Mouse (Mus musculus) small intestine, adult 10 weeks (tissue): ENCODE results near the gene Tcea2. TPM values are rescaled to one million over a fixed set of nuclear protein-coding genes. Genes with fewer than 3 reads are reported as not detected.

Experiments used
- polyA plus RNA-seq: library from polyadenylated mRNA; stranded (reverse); fragments of 350-450 nt; fragmentation: Illumina TruSeq; extraction: RNeasy Lipid Tissue Mini Kit (QIAGEN cat#74804); gene quantifications from one replicate; pipeline ENCODE4 v1.2.3, GENCODE M21; 2014; ENCODE audit warnings: low replicate concordance

Tcea2 gene
- polyA plus RNA-seq = 0.19 TPM

DNA sequence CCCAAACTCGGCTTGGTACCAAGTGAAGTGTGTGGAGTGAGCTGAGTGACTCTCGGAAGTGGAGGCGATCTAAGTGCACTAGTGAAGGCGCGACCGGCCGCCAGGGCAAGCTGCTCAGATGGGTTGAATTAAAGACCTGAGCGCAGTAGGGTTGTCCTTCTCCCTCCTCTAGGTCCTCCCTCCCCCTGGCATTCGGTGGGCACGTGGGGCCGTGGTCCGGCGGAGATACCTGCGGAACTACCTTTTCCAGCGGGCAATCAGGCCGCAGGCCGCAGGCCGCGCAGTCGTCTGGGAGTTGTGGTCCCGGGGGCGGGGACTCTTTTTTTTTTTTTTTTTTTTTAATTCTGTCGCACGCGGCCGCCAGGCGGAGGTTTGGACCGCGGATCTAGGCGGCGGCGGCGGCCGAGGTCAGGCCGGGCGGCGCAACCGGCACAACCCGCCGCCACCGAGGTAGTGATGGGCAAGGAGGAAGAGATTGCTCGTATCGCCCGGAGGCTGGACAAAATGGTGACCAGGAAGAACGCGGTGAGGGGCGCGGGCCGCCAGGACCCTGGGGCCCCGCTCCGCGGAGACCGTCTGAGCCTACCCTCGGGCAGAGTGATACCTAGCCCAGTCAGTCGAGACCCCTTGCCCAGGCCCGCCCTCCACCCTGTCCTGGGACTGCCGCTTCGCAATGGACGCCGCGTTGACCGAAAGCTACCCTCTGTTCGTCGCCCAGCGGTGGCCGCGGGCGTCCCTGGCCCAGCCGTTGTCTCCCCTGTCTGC, at the start of gene Tcea2:
Gene Tcea2 (plus strand): TSS at position 360 of the 765 bp plus-strand sequence.

DNA sequence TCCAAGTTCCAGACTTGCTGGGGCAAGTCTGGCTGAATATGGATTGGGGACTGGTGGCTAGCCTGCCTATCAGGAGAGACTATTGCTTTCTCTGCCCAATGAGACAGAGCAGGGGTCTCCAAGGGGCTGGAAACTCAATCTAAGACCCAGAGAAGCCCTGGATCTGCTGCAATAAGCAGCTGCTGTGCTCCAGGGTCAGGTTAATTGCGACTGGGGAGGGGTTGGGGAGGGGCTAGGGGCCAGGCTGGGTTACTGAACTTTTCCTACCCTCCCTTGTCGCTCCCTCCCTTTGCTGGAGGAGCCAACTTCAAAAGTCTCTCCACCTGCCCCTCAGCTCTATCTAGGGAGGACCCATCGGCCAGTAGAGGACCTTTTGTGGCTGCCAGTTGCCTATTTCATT, 23.4 kb upstream of the Tcea2 start, which contains the start of gene Gm29797:
Gene Gm29797 (plus strand): TSS at position 301 of the 400 bp plus-strand sequence.

DNA sequence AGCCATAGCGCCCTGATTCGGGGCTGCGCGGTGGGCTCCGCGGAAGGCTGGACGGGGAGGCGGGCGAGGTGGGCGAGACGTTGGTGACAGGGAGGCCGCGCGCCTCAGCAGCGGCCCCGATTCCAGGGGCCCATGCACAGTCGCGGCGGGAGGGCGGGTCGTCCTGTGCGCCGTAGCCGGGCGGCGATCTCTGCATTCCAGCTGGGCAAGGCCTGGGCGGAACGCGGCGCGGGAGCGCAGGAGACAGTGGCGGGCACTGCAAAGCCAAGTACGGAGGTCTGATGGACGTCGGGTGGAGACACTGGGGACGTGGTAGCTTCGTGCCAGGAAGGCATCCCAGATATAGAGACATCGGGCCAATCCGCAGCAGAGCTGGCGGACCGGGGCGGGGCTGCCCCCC, 8.8 kb upstream of the Tcea2 start, which contains the start of gene Sox18:
Gene Sox18 (minus strand): TSS at position 315 of the 400 bp plus-strand sequence.

DNA sequence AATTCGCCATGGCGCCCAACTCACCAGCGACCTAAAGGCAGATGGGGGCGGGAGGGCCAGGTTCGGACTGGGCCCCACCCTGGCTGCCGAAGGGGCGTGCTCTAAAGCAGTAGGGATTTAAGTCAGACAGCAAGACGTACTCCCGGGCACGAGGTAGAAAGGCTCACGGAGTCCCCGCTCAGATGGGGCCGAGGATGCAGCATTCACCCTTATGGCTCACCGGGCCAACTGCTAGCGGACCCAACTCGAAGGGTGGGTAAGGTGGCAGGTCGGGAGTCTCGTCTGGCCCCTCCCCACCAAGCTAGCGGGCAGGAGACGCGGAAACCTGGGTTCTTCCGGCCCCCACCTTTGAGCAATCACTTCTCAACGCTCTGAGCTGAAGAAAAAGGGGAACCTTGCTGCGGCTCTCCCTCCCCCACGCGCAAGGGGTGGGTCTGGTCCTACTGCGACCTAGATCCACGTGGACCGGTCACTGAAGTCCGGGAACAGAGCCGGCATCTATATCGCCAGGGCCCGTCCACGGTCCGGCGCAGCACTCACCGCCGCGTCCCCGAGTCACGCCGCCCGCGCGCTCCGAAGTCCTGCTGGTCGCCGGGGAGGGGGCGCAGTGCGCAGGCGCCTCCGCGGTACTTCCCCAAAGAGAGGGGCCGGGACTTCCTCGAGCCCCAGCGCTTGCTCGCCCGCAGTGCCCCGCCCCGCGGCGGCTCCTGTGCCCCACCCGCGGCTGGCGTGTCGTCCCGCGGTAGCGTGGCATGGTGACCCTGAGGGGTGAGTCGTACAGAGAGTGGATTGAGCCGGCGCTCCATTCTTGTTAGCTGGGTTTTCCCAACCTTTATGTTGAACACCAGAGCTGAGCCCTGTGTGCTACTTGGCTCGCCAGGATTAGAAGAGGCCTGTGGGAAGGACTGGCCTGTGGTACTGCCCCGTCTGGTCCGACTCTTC, 13.5 kb downstream of the Tcea2 start, which contains the start of gene Rgs19:
Gene Rgs19 (minus strand): TSS at position 639 of the 942 bp plus-strand sequence.

DNA sequence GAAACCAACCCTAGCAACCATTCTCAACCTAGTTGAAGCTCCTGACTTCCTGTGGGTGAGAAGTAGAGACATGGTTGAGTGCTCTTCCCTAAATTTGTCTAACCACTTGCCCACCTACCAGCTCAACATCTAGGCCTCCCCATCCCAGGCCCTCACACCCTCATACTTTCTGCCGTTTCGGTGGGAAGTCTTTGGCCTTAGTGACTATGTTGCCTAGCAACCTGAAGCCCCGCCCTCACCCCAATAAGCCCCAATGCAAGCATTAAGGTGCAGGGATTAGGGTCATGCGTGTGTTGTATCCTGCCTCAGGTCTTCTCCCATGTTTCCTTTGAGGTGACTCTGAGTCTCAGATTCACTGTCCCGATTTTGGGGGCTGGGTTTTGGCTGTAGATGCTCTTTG, 18.1 kb downstream of the Tcea2 start, which contains the start of gene Lkaaear1:
Gene Lkaaear1 (minus strand): TSS at position 202 of the 400 bp plus-strand sequence.

DNA sequence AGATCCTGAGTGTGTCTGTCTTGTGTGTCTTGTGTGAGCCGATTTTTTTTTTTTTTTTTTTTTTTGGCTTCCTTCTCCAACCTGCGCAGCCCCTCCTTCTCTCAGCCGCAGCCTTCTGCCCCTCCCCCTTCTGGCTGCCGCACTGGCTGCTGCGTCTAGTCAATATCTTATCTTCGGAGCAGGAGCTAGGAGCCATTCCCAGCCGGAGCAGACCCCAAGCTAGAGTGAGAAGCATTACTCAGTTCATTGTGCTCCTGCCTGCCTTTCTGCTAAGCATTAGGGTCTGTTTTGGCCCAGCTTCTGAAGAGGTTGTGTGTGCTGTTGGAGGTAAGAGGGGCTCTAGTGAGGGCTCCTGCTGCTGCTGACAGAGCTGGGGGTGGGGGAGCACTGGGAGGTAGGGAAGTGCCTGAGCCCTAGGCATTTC, 34.8 kb downstream of the Tcea2 start, which contains the start of gene Oprl1:
Gene Oprl1 (plus strand): TSS at position 114 of the 424 bp plus-strand sequence.

Other genes with a start within 250 kb of the Tcea2 start
- 1.3 TPM for gene Zbtb46, start 220.9 kb upstream of the Tcea2 start, polyA plus RNA-seq
- not detected for gene Abhd16b, start 187.1 kb upstream of the Tcea2 start, polyA plus RNA-seq
- gene Tpd52l2, start 183.2 kb upstream of the Tcea2 start, polyA plus RNA-seq = 26.2 TPM
- gene Dnajc5, start 159.8 kb upstream of the Tcea2 start, polyA plus RNA-seq = 32.9 TPM
- gene Uckl1, start 95.4 kb upstream of the Tcea2 start, polyA plus RNA-seq = 15.6 TPM
- gene Prpf6, start 88.4 kb upstream of the Tcea2 start, polyA plus RNA-seq = 14.7 TPM
- gene Zfp512b, start 87.5 kb upstream of the Tcea2 start, polyA plus RNA-seq = 0.93 TPM
- gene Samd10, start 81.1 kb upstream of the Tcea2 start, polyA plus RNA-seq = 4.9 TPM
- not detected for gene Gm29797, start 23.3 kb upstream of the Tcea2 start, polyA plus RNA-seq
- gene Sox18, start 8.7 kb upstream of the Tcea2 start, polyA plus RNA-seq = not detected
- gene Rgs19, start 13.7 kb downstream of the Tcea2 start, polyA plus RNA-seq = 5.3 TPM
- not detected for gene Lkaaear1, start 18.1 kb downstream of the Tcea2 start, polyA plus RNA-seq
- gene Oprl1, start 34.7 kb downstream of the Tcea2 start, polyA plus RNA-seq = not detected
- gene Myt1, start 83.0 kb downstream of the Tcea2 start, polyA plus RNA-seq = 1.0 TPM
- 137 TPM for gene Pcmtd2, start 157.5 kb downstream of the Tcea2 start, polyA plus RNA-seq
- gene Polr3k, start 184.0 kb downstream of the Tcea2 start, polyA plus RNA-seq = 46.4 TPM